Mouse (Mus musculus): Measurements from ENCODE around the gene Nxpe3.
"Not testable (repeated sequence)": the region's sequence is repeated elsewhere in the genome, so short reads cannot be mapped to it uniquely, and the experiment has no call there.

Gene Nxpe3

GRCm38 (mm10) chr16:55889451-55889850 lies 5.6 kb downstream of the Nxpe3 start:
- no peak for DNase-seq

- no peak for DNase-seq
Observed at GRCm38 (mm10) chr16:55888584-55888960, 6.5 kb downstream of the Nxpe3 start.

GRCm38 (mm10) chr16:55887814-55888583 lies 7.1 kb downstream of the Nxpe3 start:
- DNase-seq, result no peak

- DNase-seq, result no peak
Observed at GRCm38 (mm10) chr16:55884246-55884645, 10.8 kb downstream of the Nxpe3 start.

GRCm38 (mm10) chr16:55876025-55876424 lies 19.1 kb downstream of the Nxpe3 start:
- DNase-seq, result no peak

- no peak for DNase-seq
Observed at GRCm38 (mm10) chr16:55863832-55864231, 31.3 kb downstream of the Nxpe3 start.

- DNase-seq, result peak; percentile 57
Observed at GRCm38 (mm10) chr16:55863149-55863815, 31.8 kb downstream of the Nxpe3 start.

- DNase-seq, result no peak
Observed at GRCm38 (mm10) chr16:55861104-55861503, 34.0 kb downstream of the Nxpe3 start.

GRCm38 (mm10) chr16:55859421-55859820 lies 35.7 kb downstream of the Nxpe3 start:
- not testable (repeated sequence) for DNase-seq

GRCm38 (mm10) chr16:55858465-55858864 lies 36.6 kb downstream of the Nxpe3 start:
- DNase-seq, result peak; percentile 44

- peak; percentile 73 for DNase-seq
Observed at GRCm38 (mm10) chr16:55852943-55853727, 42.0 kb downstream of the Nxpe3 start.

- no peak for DNase-seq
Observed at GRCm38 (mm10) chr16:55852515-55852914, 42.6 kb downstream of the Nxpe3 start.

GRCm38 (mm10) chr16:55850485-55850884 lies 44.6 kb downstream of the Nxpe3 start:
- no peak for DNase-seq

GRCm38 (mm10) chr16:55847679-55848078 lies 47.4 kb downstream of the Nxpe3 start:
- no peak for DNase-seq

GRCm38 (mm10) chr16:55844847-55845246 lies 50.2 kb downstream of the Nxpe3 start:
- no peak for DNase-seq

GRCm38 (mm10) chr16:55843919-55844318 lies 51.2 kb downstream of the Nxpe3 start:
- DNase-seq, result no peak

GRCm38 (mm10) chr16:55843134-55843533 lies 52.0 kb downstream of the Nxpe3 start:
- DNase-seq, result no peak

GRCm38 (mm10) chr16:55841506-55841905 lies 53.6 kb downstream of the Nxpe3 start:
- DNase-seq, result no peak

GRCm38 (mm10) chr16:55838510-55839474 lies 56.3 kb downstream of the Nxpe3 start, which contains the start of gene Nfkbiz:
Gene Nfkbiz (minus strand): TSS chr16:55838899.
- peak; percentile 85 for DNase-seq

- no peak for DNase-seq
Observed at GRCm38 (mm10) chr16:55838129-55838509, 57.0 kb downstream of the Nxpe3 start.

- DNase-seq, result not testable (repeated sequence)
Observed at GRCm38 (mm10) chr16:55837653-55838052, 57.4 kb downstream of the Nxpe3 start.

GRCm38 (mm10) chr16:55837168-55837567 lies 57.9 kb downstream of the Nxpe3 start:
- DNase-seq, result no peak
